Mouse (Mus musculus): ENCODE data around the gene Sgo2a.
"Not testable (repeated sequence)": the region's sequence is repeated elsewhere in the genome, so short reads cannot be mapped to it uniquely, and the experiment has no call there.

Sgo2a gene

GRCm38 (mm10) chr1:58031160-58031769 is 35.5 kb downstream of the Sgo2a start:
- DNase-seq (ENCODE audit: low spot score) = peak; percentile 84

- DNase-seq (ENCODE audit: low spot score) = not testable (repeated sequence)
Measured at GRCm38 (mm10) chr1:58037306-58037705, 41.5 kb downstream of the Sgo2a start.

- no peak for DNase-seq (ENCODE audit: low spot score)
Measured at GRCm38 (mm10) chr1:58045076-58045475, 49.3 kb downstream of the Sgo2a start.

- DNase-seq (ENCODE audit: low spot score) = no peak
Measured at GRCm38 (mm10) chr1:58045546-58045945, 49.8 kb downstream of the Sgo2a start.

- no peak for DNase-seq (ENCODE audit: low spot score)
Measured at GRCm38 (mm10) chr1:58046721-58047290, 51.0 kb downstream of the Sgo2a start.

GRCm38 (mm10) chr1:58049126-58049525 is 53.4 kb downstream of the Sgo2a start:
- no peak for DNase-seq (ENCODE audit: low spot score)

GRCm38 (mm10) chr1:58055598-58055997 is 59.8 kb downstream of the Sgo2a start:
- no peak for DNase-seq (ENCODE audit: low spot score)

- no peak for DNase-seq (ENCODE audit: low spot score)
Measured at GRCm38 (mm10) chr1:58056074-58056807, 60.5 kb downstream of the Sgo2a start.

GRCm38 (mm10) chr1:58056939-58057338 is 61.2 kb downstream of the Sgo2a start:
- DNase-seq (ENCODE audit: low spot score) = no peak

- DNase-seq (ENCODE audit: low spot score) = no peak
Measured at GRCm38 (mm10) chr1:58058846-58059245, 63.1 kb downstream of the Sgo2a start.

- no peak for DNase-seq (ENCODE audit: low spot score)
Measured at GRCm38 (mm10) chr1:58062131-58062530, 66.4 kb downstream of the Sgo2a start.

- no peak for DNase-seq (ENCODE audit: low spot score)
Measured at GRCm38 (mm10) chr1:58065151-58065550, 69.4 kb downstream of the Sgo2a start.

GRCm38 (mm10) chr1:58065606-58066005 is 69.8 kb downstream of the Sgo2a start:
- no peak for DNase-seq (ENCODE audit: low spot score)

- DNase-seq (ENCODE audit: low spot score) = no peak
Measured at GRCm38 (mm10) chr1:58069181-58069580, 73.4 kb downstream of the Sgo2a start.

- DNase-seq (ENCODE audit: low spot score) = no peak
Measured at GRCm38 (mm10) chr1:58070091-58070490, 74.3 kb downstream of the Sgo2a start.

- DNase-seq (ENCODE audit: low spot score) = no peak
Measured at GRCm38 (mm10) chr1:58071006-58071405, 75.2 kb downstream of the Sgo2a start.

- DNase-seq (ENCODE audit: low spot score) = no peak
Measured at GRCm38 (mm10) chr1:58071509-58071908, 75.7 kb downstream of the Sgo2a start.

- no peak for DNase-seq (ENCODE audit: low spot score)
Measured at GRCm38 (mm10) chr1:58072416-58072815, 76.6 kb downstream of the Sgo2a start.

GRCm38 (mm10) chr1:58072991-58073730 is 77.4 kb downstream of the Sgo2a start:
- no peak for DNase-seq (ENCODE audit: low spot score)

GRCm38 (mm10) chr1:58074266-58074665 is 78.5 kb downstream of the Sgo2a start:
- no peak for DNase-seq (ENCODE audit: low spot score)

Data from MN1 (cell line).